Mouse (Mus musculus): ENCODE measurements around the gene Furin.
A peak's percentile ranks its signal among the peaks of the same experiment; 100 is the strongest.

Gene Furin

GRCm38 (mm10) chr7:80372667-80373066 lies 32.6 kb downstream of the Furin start:
- DNase-seq (ENCODE audit: low spot score in 2 of 2), result no peak

- DNase-seq (ENCODE audit: low spot score in 2 of 2), result no peak
Observed at GRCm38 (mm10) chr7:80372166-80372565, 33.1 kb downstream of the Furin start.

DNA sequence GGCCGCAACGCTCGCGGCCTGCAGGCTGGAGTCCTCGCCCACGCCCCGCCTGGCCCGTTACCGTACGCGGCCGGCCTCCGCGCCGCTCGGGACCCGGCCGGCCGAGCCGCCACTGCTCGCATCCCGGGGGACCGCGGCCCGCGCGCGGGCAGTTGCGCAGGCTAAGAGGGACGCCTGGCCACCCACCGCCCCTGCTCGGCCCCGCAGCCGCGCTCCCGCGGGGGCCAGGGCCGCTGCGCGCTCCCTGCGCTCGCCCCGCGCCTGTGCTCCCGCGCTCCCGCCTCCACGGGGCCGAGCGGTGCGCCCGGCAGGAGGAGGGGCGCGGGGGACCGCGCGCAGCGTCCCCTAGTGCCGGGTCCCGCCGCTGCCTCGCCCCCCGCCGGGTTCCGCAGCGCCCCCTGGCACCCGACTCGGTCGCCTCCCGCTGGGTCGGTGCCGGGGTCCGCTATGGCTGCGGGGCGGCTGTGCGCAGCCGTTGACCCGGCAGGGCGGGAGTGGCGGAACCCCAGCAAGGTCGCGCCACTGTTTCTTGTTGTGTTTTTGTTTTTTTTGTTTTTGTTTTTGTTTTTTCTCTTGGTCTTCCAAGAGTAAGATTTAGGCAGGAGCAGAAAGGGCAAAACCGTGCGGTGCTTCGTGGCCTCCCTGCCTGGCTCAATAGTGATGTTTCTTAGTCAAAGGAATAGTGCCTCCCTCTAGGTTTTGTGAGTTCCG lies 34.0 kb downstream of the Furin start, which contains the start of gene Man2a2:
Gene Man2a2, minus strand, starts transcription at position 335 of the 711 bp plus-strand sequence.
- DNase-seq (ENCODE audit: low spot score in 2 of 2), result peak; percentile 60 to 81

DNA sequence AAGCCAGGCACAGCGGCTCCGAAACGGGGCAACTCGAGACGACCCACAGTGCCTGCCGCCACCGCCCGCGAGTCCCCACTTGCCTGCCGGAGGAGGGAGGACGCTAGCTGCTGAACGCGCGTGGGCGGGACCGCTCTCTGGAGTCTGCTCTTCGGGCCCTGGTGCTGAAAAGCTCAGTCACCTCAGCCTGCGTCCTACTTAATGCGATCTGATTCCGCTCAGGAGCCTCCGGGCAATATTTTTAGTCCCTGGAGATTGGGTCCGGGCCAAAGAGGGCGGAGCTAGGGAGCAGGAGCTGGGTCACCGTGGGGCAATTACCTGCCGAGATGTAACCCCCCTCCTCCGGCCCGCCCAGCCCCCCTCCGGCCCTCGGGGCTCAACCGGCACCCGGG lies 34.6 kb downstream of the Furin start:
- DNase-seq (ENCODE audit: low spot score in 2 of 2), result peak; percentile 51 to 83

DNA sequence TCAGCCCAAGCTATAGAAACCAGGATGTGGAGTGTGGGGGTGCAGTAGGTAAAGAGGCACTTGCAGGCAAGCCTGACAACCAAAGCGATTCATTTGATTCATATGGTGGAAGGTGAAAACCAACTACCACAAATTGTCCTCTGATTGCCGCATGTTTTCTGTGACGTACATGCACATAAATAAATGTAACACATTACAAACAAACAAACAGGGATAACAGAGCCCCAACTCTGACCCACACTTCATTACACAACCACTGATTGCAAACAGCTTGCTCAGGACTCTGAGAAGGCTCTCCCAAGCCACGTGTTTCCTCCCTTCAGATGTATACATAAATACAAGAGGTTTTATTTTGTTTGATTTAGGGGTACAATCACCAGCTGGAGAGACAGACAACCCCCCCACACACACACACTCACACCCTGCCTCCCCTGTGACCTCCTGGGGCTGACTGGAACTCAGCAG lies 35.2 kb downstream of the Furin start:
- no peak for DNase-seq (ENCODE audit: low spot score in 2 of 2)

- no peak for DNase-seq (ENCODE audit: low spot score in 2 of 2)
Observed at GRCm38 (mm10) chr7:80369461-80369860, 35.8 kb downstream of the Furin start.

DNA sequence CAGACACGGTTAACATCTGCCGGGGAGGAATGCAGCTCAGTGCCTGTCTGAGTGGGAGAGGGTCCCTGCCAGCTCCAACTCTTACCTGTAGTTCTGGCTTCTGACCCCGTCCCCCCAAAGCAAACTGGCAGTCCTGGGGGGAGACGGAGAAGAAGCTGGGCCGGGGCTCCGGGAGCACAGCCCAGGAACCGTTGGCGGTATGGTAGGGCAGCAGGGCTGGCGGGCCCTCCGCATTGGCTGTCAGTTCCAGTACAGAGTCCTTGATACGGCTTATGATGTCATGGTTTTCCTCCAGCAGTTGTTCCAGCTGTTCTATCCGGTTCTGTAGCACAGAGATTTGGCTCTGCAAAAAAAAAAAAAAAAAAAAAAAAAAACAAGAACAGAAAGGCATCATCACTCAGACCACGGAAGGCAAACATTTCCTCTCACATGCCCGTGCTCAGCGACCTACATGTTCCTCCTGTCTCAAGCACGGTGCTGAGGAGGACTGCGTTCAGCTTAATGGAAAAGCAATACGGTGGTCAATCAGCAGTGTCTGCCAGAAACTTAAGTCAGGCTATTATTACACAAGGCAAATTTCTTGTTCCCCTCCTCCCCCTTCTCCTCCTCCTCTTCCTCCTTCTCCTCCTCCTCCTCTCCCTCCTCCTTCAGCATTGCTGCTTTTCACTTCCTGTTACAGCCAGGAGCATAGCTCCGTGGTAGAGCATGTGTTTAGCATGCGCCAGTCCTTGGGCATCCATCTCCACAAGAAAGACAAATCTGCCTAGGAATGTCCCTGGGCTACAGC lies 36.4 kb downstream of the Furin start:
- DNase-seq (ENCODE audit: low spot score in 2 of 2), result no peak

DNA sequence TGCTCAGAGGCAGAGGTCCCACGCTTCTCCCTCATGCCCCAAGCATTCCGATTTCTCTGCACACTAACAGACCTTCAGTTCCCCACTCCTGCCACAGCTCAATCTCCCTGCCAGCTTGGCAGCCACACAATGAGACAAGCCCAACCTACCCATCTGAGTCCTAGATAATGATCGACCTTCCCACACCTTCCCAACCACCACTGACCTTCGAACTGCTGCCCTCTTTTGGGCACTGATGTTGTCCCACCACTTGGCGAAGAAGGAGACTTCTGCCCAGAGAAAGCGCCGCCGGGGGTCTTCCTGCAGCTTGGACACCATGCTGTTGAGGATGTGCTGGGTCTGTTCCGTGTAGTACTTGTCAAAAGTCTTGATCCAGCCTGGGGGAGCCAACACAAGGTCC lies 37.2 kb downstream of the Furin start:
- DNase-seq (ENCODE audit: low spot score in 2 of 2), result no peak

- DNase-seq (ENCODE audit: low spot score in 2 of 2), result no peak
Observed at GRCm38 (mm10) chr7:80367232-80367631, 38.0 kb downstream of the Furin start.

GRCm38 (mm10) chr7:80365759-80366158 lies 39.5 kb downstream of the Furin start:
- no peak for DNase-seq (ENCODE audit: low spot score in 2 of 2)

DNA sequence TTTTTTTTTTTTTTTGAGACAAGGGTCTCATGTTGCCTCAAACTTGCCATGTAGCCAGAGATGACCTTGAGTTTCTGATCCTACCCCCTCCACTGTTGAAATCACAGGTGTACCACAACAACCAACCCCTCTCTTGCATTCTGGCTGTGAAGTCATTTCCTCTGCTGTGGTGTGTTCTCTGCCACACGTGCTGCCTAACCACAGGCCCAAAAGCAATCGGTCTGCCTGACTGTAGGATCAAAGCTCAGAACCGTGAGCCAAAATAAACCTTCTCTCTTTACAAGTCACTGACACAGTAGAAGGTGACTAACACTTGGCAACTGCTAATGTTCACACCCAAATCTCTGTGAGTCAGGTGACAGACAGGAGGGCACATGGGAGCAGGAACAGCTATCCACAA lies 44.8 kb downstream of the Furin start:
- DNase-seq (ENCODE audit: low spot score in 2 of 2), result no peak

- no peak for DNase-seq (ENCODE audit: low spot score in 2 of 2)
Observed at GRCm38 (mm10) chr7:80358039-80358438, 47.2 kb downstream of the Furin start.

DNA sequence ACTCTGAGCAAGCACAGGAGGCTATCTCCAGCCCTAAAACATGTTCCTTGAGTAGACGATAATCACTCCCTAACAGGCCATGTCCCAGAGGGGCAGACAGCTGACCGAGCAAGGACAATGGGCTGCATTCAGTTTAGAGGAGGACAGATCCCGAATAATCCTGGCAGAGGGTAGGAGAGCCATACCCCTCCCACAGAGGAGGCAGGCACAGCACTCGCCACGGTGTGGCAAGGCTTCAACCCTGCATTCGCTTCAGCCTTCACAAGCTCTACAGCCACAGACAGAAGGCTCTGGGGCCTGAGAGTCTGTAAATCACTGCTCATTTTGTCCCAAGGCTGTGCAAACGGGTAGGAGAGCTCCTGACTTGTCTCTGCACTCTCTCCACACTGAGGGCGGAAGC lies 48.1 kb downstream of the Furin start:
- DNase-seq (ENCODE audit: low spot score in 2 of 2), result no peak

- no peak for DNase-seq (ENCODE audit: low spot score in 2 of 2)
Observed at GRCm38 (mm10) chr7:80356351-80356750, 48.9 kb downstream of the Furin start.

GRCm38 (mm10) chr7:80352920-80353319 lies 52.3 kb downstream of the Furin start:
- DNase-seq (ENCODE audit: low spot score in 2 of 2), result no peak

GRCm38 (mm10) chr7:80350808-80351207 lies 54.4 kb downstream of the Furin start:
- DNase-seq (ENCODE audit: low spot score in 2 of 2), result no peak

DNA sequence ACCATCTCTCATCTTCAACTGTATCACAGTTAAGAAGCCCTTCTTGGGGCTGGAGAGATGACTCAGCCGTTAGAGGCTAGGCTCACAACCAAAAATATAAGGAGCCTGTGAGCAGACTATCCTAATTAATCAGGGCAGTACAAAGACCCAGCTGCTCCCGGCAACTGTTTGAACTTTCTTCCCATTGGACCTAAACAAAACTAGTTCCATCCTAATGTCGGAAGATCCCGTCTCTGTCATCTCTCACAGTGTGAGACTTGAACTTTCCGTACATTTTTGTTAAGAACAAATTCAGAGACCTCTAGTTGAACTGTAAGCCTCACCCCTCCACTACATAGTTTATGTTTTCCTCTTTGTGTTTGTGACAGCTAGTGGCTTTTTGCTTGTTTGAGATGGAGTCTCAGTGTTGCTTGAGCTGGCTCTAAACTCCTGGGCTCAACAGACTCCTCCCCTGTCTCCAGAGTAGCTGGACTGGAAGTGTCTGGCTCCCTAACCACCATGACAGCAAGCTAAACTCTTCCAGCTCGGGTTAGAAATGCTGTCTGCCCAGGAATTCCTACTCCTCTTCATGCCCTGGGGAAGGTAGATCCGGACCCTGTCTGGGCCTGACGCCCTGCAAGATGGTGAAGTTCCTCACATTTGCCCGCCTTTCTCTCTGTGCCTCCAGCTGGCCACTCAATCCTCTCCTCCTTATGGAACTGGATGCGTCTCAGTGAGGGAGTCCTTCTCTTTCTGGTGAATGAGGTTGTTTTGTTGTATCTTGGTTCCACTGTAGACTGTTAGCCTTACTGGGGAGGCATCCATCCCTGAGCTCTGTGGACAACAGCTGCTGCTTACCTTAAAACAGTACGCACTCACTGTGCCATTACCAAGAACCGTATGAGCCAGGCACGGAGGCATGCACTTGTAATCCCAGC lies 57.3 kb downstream of the Furin start:
- DNase-seq (ENCODE audit: low spot score in 2 of 2), result no peak

DNA sequence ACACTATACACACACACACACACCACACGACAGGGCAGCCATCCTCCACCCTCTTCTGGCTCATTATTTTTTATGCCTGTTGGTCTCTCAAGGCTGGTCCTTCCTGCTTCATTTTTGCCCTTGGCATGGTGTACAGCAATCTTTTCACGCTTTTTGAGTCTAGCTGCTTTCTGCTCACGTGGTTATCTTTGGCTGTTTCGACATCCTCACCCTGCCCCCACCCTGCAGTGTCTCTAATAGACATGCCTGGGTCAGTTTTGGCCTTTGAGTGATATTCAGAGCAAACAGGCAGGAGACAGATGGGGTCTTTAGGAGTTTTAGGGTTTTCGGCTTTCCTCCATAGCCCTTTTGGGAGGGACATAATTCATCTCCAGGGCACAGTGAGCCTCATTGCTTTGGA lies 58.4 kb downstream of the Furin start:
- DNase-seq (ENCODE audit: low spot score in 2 of 2), result no peak

- DNase-seq (ENCODE audit: low spot score in 2 of 2), result no peak
Observed at GRCm38 (mm10) chr7:80346173-80346572, 59.1 kb downstream of the Furin start.

DNA sequence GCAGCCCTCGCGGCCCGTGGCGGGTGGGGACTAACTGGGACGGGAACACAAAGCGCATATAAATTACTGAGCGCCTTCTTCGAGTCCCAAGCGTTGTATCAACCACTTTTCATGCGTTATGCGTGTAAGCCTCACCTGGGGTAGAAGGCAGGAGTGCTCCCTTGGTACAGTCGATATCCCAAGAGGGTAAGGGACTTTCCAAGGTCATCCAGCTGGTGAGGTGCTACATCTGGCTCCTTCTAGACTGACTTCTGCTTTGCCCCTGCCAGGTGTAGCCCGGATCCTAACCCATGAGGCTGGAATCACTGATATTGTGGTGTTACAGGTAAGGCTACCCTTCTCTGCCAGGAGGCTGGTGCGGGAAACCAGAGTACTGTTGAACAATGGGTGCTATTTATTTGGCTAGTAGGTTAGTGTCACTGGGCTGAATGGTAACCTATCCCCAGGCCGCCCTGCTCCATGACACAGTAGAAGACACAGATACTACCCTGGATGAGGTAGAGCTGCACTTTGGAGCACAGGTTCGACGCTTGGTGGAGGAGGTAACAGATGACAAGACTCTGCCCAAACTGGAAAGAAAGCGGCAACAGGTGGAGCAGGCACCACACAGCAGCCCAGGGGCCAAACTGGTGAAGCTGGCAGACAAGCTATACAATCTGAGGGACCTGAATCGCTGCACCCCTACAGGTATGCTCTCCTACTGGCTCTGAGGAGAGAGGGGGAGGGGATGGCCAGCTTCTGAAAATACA lies 61.8 kb downstream of the Furin start:
- no peak for DNase-seq (ENCODE audit: low spot score in 2 of 2)

GRCm38 (mm10) chr7:80342858-80343257 lies 62.4 kb downstream of the Furin start, which contains the start of gene Hddc3:
TSS of gene Hddc3 (plus strand) at chr7:80343104.
- peak; percentile 90 to 98 for DNase-seq (ENCODE audit: low spot score in 2 of 2)

Measured in spleen, postnatal 10 days (tissue).